Mouse (Mus musculus) ovary, postnatal 14 days (tissue): Measurements from ENCODE around the gene Tmem54.

ENCODE experiments used
- DNase-seq: peaks from one replicate; pipeline ENCODE4 v3.0.0; 2022; ENCODE audit warnings: low spot score

The Tmem54 gene

DNA sequence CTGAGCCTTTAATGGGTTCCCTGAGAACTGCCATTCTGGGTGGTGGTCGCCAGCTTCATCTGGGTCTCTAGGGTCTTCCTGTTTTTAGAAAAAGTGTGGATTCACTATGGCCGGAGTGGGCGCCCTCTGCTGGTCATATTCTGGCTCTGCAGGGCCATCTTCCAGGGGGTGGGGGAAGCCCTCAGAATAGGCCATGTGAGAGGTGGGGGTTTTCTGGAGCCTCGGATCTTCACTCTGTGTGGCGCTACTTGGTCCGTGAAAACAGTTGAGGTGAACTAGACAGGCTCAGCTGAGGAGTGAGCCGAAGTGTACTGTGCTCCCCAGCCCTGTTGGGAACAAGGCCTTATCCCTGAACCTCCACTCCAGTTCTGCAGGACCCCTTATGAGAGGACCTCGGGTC is 24.8 kb downstream of the Tmem54 start:
- DNase-seq, result no peak

GRCm38 (mm10) chr4:129130755-129131303 is 25.5 kb downstream of the Tmem54 start:
- DNase-seq, result no peak

DNA sequence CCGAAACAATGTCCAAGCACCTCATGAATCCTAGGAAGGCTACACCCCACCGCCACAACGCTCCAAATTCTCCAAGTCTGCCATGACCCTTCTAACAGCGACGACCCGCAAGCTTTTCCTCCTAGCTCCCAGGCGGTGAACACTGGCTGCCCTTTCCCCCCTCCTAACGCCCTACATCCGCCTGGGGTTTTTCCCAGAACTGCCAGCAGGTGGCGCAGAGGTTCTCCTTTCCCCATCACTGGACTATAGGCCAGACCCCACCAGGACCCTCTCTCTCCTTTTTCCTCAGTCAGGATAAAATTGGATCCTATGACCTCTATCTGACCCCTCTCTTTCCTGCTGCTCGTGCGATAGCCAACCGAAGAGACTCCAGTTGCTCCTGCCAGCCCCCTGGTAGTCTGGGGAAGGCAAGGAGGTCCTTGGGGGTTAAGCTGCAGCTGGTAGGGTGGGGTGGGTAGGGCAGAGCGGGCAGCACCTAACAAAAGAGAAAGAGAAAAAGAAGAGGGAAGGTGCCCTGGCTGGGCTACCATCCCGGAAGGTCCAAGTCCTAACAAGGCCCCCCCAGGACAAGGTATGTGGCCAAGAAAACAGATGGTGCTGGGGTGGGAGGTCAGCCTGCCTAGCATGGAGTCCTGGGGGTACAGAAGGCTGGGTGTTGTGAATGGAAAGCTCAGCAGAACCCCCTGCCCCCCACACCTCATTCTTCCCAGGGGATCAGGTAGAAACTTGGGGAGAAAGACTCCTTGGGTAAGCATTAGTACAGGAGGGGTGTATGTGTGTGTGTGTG is 29.6 kb downstream of the Tmem54 start:
- DNase-seq, result peak; percentile 81

- DNase-seq, result no peak
Measured at GRCm38 (mm10) chr4:129135637-129136036, 30.3 kb downstream of the Tmem54 start.

DNA sequence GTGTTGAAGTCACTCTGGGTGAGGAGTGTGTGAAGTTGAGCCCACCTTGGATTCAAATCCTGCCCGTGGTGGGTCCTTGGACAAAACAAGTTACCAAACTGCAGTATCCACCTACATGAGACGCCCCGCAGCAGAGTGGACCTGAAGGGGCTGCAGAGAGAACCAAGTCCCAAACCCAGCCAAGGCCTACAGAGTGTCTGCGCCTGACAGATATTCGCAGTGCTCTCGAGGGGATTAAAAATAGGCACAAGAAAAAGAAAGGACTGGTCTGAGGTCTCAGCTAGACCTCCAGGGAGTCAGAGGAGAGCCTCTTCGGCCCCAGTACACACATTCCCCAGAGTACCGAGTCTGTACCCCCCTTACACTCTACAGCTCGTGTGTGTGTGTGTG is 30.8 kb downstream of the Tmem54 start:
- DNase-seq, result no peak

DNA sequence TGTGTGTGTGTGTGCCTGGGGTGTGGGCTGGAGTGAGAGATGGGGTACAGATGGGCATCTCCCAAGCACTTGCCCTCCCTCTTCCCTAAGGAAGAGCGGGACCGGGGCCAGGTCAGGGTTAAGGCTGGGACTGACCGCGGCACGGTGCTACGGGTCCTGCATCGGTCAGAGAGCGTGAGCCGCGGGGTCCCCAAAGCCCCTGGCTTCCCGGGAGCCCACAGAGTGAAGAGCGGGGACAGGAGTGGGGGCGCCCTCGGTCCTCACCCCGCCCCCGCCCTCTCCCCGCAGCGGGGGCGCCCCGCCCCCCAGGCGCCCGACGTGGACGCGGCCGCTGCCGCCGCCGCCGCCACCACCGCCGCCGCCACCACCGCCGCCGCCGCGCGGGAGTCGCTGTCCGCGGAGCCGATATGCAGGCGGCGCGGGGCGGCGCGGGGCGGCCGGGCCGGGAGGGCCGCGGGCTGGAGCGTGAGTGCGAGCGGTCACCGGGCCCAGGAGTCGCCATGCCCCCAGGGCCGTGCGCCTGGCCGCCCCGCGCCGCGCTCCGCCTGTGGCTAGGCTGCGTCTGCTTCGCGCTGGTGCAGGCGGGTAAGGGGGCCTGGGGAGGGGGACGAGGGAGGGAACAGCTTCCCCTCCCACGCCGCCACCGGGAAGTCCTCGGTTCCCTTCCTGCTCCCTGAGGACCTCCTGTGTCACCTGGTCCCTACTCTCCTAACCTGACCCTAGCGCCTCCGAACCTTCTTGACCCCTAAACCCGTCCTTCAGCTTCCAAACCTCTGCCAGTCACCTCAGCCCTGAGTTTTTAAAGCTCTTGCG is 31.4 kb downstream of the Tmem54 start, which contains the start of gene Fndc5:
Fndc5 (plus strand) TSS at position 421 of the 813 bp plus-strand sequence.
- no peak for DNase-seq

DNA sequence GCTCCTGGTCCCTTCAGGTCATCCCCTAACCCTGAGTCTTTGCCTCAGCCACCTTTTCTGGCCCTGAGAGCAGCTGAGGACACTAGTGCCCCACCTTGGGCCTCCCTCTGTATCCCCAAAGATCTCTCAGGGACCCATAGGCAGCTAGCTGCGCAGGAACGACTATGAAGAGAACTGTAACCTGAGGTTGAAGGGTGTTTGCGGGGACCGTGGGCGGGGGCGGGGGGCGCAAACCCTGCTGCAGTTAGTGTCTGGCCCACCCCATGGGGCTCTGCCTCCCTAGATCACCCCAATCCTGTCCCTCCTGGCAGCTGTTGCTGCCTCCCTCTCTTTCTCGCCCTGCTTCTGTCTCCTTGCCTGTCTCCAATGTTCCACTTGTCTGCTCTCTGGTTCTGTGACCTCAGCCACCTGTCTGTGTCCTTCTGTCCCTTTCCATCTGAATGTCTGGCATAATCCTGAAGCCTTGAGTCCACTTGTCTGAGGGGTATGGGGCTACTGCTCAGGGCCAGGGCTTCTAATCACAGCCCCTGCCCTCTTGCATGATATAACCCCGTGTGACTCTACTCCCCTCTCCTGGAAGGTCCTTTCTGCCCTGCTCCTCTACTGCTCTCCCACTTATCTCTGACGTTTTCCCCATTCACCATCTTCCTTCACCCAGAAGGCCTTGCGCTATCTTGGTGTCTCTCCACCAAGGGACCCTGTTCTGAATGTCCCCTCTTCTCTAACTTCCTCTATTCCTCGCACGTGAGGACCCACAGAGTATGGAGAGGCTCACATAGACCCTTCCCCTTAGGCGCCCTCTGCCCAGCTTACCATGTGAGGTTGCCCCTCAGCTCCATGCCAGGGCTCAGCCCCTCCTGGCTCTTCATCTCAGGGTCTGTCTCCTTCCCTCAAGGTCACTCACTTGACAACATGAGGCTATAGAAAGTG is 32.3 kb downstream of the Tmem54 start:
- no peak for DNase-seq

GRCm38 (mm10) chr4:129139642-129140041 is 34.3 kb downstream of the Tmem54 start:
- DNase-seq, result no peak

- no peak for DNase-seq
Measured at GRCm38 (mm10) chr4:129140808-129141207, 35.5 kb downstream of the Tmem54 start.

GRCm38 (mm10) chr4:129141560-129142438 is 36.5 kb downstream of the Tmem54 start:
- DNase-seq, result no peak

GRCm38 (mm10) chr4:129142439-129143045 is 37.2 kb downstream of the Tmem54 start:
- no peak for DNase-seq

DNA sequence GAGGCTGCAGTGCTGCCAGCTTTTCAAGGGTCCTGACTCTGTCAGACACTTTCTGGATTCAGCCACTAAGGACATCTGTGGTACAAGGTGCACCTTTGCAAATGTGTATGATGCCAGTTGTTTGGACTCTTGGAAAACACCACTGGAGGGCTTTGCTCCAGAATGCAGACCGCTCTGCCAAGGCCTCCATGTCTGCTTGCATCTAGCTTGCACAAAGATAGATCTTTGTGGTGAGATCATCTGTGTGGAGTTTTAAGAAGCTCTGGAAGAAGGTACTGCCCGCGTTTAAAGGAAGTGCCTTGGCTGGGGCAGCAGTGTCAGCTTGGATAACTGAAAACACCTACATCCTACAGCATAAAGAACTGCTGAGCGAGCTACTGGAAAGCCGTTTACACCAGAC is 38.2 kb downstream of the Tmem54 start:
- no peak for DNase-seq

- DNase-seq, result no peak
Measured at GRCm38 (mm10) chr4:129144401-129145367, 39.3 kb downstream of the Tmem54 start.

DNA sequence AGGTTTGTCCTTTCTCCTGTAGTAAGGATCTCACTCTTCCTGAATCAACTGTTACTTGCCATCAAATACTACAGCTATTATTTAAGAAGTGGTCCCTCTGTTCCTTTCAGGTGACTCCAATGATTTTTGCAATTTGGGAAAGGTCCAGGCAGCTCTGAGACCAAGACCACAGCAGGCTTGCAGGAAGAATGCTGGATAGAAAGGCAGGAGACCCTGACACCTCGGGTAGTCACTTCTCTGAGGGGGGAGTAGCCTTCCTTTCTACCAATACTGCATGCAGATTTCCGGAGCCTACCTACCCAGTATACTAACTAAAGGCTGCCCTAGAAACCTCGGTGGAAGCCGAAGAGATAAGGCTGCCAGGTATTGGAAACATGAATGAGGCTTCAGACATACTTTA is 40.1 kb downstream of the Tmem54 start:
- DNase-seq, result no peak

DNA sequence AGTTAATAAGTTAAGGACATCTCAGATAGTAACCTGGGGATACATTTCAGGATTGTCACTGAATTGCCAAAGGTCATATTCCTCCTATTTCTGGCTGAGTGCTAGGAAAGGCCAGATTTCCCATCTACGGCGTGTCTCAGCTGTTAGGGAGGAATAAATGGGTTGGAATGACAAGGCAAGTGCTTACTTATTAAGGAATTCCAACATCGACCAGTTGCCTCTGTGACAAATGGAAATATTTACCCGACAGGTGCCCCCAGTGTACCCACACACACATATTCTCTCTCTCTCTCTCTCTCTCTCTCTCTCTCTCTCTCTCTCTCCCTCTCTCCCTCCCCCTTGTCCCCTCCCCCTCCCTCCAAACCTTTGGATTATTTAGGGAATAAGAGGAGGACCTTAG is 40.6 kb downstream of the Tmem54 start:
- DNase-seq, result no peak

DNA sequence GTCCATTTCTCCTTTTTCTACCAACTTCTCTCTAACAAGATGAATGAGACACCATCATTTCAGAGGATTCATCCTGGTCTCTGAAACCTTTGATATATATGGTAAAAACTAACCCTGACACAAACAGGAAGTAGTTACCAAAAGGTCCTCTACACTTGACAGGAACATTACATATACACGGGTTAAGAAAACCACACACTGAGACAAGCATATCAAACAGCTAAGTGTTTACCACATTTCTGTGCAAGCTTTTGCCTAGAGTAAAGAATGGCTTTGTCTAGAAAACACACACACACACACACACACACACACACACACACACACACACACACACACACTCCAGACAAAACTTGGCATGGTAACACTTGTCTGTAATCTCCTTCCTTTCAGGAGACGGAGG is 41.0 kb downstream of the Tmem54 start:
- no peak for DNase-seq

GRCm38 (mm10) chr4:129147552-129148103 is 42.3 kb downstream of the Tmem54 start:
- DNase-seq, result no peak

DNA sequence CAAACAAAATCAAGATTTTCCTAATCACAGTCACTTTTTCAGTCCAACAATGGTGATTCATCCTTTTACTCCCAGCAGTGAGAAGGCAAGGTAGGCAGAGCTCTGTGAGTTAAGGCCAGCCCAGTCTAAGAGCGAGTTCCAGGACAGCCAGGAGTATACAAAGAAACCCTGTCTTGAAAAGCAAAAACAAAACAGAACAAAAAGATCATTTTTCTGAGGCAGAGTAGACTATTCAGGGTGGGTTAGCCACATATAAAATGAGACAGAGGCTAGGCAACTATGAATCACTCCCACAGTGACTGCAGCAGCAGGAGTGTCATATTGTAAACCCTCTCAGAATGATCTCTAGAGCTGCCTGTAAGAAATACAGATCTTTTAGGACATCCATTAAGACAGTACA is 44.0 kb downstream of the Tmem54 start:
- no peak for DNase-seq

GRCm38 (mm10) chr4:129151276-129151811 is 46.0 kb downstream of the Tmem54 start:
- DNase-seq, result no peak
